Mouse (Mus musculus) inflammation-experienced regulatory T-cells, adult 16 weeks (primary cell): ENCODE results near the gene Btbd35f4. TPM values are rescaled to one million over a fixed set of nuclear protein-coding genes. Genes with fewer than 3 reads are reported as not detected.

ENCODE experiments used
- polyA plus RNA-seq: library from polyadenylated mRNA; unstranded; fragments of 100-300 nt; shearing (Covaris generic); gene quantifications from one replicate; pipeline ENCODE4 v1.2.1, GENCODE M21; 2017

Gene Btbd35f4
- polyA plus RNA-seq = not detected

DNA sequence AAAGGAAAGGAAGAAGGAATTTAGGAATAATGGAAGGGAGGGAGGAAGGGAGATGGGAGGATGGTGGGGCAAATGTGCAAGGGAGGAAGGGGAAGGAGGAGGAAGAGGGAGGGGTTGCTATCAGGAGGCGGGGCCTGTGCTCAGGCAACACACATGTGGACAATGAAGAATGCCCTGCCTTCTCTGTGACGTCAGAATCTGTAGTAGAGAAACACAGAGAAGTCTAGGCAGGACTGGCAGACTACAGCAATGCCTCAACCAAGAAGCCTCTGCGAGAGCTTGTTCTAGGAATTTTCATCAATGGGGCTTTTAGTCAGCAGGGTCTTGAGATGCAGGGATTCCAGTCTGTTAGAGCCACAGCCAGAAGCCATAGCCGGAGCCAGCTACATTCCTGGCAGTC is at the start of gene Btbd35f4:
Gene Btbd35f4, plus strand, starts transcription at position 301 of the 400 bp plus-strand sequence.

Other genes with a start within 250 kb of the Btbd35f4 start
- gene Btbd35f27, start 151.6 kb downstream of the Btbd35f4 start, polyA plus RNA-seq = not detected